Mouse (Mus musculus): ENCODE data around the gene Plrg1.

Plrg1 gene

GRCm38 (mm10) chr3:83055281-83056038, at the start of gene Plrg1:
TSS of gene Plrg1 (plus strand) at chr3:83055522.
- DNase-seq (ENCODE audit: low read depth, low spot score), result peak; percentile 92

- DNase-seq (ENCODE audit: low read depth, low spot score), result no peak
Observed at GRCm38 (mm10) chr3:83007557-83007956, 47.8 kb upstream of the Plrg1 start, which contains the start of gene Fgg. TSS of gene Fgg (plus strand) at chr3:83007724.

DNA sequence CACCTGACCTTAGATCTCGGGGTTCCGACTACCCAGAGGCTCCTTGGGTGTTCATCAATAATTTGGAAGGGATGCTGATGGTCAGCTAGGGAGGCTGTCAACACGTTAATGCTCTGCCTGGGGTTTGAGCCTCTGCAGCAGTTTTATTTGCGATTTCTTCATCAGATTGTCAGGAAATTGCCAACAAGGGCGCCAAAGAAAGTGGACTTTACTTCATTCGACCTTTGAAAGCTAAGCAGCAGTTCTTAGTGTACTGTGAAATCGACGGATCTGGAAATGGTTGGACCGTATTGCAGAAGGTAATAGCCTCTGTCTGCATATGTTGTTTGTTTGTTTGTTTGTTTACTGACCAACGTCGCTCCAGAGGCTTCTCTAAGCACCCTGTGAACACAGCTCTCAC, 45.0 kb upstream of the Plrg1 start:
- DNase-seq (ENCODE audit: low read depth, low spot score), result no peak

DNA sequence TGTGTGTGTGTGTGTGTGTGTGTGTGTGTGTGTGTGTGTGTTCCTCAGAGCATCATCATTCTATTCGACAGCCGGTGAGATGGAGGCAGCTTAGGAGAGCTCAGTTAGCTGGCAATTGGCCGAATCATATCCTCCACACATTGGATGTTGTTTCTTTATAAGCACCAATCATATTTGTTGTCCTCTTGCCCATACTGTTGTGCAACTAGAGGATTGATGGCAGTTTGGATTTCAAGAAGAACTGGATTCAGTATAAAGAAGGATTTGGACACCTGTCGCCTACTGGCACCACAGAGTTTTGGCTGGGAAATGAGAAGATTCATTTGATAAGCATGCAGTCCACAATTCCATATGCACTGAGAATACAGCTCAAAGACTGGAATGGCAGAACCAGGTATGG, 44.2 kb upstream of the Plrg1 start:
- no peak for DNase-seq (ENCODE audit: low read depth, low spot score)

DNA sequence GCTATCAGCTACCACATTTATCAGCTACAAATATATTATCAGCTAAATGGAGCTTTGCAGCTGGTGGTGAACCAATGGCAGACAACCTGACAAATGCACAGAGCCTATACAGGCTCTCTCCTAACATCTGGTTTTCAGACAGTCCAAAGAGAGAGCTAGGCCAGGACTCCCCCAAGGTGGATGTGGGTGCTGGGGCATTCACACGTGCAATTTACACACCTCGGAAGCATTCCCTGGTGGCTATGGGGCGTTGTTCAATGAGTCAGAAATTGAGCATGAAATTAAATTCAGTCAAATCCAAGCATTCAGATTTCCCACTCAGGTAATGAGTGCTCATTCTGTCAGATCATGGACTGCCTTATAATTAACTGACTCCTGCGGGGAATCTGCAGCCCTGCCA, 43.8 kb upstream of the Plrg1 start:
- no peak for DNase-seq (ENCODE audit: low read depth, low spot score)

GRCm38 (mm10) chr3:83012636-83013035, 42.7 kb upstream of the Plrg1 start:
- no peak for DNase-seq (ENCODE audit: low read depth, low spot score)

DNA sequence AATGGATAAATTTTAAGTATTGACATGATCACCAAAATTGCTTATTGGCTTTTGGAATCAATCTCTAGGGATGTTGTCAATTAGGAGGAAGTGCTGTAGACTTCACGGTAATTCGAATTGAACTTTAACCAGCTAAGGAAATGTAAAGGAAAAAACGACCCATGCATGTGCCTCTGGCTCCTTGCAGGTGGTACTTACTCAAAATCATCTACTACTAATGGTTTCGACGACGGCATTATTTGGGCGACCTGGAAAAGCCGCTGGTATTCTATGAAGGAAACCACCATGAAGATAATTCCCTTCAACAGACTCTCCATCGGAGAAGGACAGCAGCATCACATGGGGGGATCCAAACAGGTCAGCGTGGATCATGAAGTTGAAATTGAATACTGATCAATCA, 41.4 kb upstream of the Plrg1 start:
- DNase-seq (ENCODE audit: low read depth, low spot score), result no peak

- no peak for DNase-seq (ENCODE audit: low read depth, low spot score)
Observed at GRCm38 (mm10) chr3:83016236-83016635, 39.1 kb upstream of the Plrg1 start.

DNA sequence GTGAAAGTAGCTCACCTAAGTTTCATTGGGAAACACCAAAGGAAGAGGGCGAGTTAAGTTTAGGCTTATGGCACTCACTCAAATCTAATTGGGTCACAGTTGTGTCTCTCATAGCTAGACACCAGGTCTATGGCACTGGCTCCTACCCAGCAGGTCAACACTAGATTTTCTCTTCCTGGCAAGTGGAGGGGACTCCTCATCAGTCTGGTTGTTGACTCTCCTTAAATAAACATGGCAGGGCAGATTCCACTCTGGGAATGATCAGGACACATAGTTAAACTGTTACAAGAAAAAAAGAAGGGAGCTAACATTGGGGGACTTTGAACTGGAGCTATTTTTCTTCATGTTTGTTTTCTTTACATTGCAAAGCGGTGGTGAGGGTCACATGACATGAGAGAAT, 34.9 kb upstream of the Plrg1 start:
- no peak for DNase-seq (ENCODE audit: low read depth, low spot score)

GRCm38 (mm10) chr3:83021176-83021575, 34.1 kb upstream of the Plrg1 start:
- DNase-seq (ENCODE audit: low read depth, low spot score), result no peak

DNA sequence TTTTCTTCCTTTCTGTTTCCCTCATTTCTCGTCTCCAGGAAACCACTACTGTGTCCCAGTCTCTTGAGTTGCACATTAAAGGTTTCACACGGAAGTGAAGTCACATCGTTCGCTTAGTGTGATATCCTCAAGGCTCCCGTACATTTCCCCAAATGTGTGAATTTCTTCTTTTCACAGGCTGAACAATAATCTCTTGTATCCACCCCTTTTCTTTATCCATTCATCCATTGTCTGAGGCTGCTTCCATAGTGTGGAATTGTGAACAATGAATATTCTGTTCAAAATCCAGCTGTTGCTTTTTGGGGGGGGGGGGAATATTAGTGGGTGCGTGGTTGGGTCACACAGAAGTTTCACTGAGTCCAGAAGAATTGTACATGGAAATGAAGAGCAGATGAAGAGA, 30.3 kb upstream of the Plrg1 start:
- no peak for DNase-seq (ENCODE audit: low read depth, low spot score)

- DNase-seq (ENCODE audit: low read depth, low spot score), result no peak
Observed at GRCm38 (mm10) chr3:83025475-83026301, 29.6 kb upstream of the Plrg1 start, which contains the start of gene Fga. TSS of gene Fga (plus strand) at chr3:83026076.

DNA sequence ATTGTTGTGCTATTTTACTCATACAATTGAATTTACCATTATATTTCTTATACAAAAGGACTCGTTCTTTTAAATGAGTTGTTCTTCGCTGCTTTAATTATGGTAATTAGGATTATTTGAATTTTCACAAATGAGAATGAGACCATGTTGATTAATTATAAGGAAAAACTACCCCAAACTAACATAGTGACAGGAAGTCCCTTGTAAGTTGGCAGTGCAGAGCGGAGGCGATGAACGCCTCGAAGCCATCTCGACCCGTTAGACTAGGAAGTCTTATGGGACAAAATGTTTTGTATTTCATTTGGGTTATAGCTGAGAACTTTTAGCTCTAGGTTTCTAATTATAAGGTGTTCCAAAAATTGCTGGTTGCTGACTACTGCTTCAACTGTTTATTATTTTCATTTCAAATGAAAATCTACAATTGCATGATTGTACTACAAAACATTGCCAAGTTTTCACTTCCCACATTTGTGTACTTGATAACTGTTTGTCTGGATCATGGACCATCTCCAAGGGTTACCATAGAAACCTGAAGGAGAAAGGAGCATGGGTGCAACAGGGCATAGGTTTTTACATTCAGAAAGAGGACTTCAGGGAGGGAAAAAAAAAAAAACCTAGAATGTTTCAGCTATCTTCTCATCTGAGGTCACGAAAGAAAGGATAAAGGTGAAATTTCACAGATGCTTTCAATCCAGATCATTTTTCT, 27.6 kb upstream of the Plrg1 start:
- no peak for DNase-seq (ENCODE audit: low read depth, low spot score)

GRCm38 (mm10) chr3:83030331-83030730, 25.0 kb upstream of the Plrg1 start:
- no peak for DNase-seq (ENCODE audit: low read depth, low spot score)

DNA sequence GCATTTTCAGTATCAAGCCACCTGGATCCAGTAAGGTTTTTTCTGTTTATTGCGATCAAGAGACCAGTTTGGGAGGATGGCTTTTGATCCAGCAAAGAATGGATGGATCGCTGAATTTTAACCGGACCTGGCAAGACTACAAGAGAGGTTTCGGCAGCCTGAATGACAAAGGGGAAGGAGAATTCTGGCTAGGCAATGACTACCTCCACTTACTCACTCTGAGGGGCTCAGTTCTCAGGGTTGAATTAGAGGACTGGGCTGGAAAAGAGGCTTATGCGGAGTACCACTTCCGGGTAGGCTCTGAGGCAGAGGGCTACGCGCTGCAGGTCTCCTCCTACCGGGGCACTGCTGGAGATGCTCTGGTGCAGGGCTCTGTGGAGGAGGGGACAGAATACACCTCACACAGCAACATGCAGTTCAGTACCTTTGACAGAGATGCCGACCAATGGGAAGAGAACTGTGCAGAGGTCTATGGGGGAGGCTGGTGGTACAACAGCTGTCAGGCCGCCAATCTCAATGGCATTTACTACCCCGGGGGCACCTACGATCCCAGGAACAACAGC, 22.5 kb upstream of the Plrg1 start:
- no peak for DNase-seq (ENCODE audit: low read depth, low spot score)

DNA sequence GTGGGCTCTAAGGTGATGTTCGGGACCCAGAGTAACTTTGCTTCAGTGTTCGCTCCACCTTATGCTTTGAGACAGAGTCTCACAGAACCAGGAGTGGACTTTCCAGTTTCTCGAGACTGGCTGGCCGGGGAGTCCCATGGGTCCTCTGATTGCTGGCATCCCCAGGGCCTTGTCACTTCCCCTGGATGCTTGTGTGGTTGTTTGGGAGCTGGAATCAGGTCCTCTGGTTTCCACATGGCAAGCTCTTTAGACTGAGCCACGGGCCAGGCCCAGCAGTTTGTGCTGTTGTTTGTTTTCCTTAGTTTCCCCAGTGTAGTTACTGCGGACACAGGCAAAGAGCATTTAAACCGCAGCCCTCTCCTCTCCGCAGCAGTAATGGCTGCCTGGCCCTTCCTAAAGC, 21.5 kb upstream of the Plrg1 start:
- DNase-seq (ENCODE audit: low read depth, low spot score), result no peak

- no peak for DNase-seq (ENCODE audit: low read depth, low spot score)
Observed at GRCm38 (mm10) chr3:83038865-83039264, 16.5 kb upstream of the Plrg1 start.

DNA sequence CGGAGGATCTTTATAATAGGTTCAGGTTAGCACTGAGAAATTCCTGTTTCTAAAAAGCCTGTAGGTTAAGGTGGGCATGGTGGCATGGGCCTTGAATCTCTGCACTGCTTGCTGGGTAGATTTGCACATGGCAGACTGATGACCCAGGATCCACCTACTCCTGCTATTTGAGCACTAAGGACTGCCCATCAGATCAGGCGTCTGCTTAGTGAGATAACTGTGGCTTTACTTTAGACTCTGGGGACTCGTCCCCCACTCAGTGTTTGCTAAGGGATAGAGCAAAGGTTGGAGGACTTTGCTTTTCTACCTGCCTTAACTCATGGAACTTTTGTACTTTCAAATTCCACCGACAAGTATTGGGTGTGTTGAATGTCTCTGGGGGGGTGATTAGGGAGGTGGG, 15.7 kb upstream of the Plrg1 start:
- no peak for DNase-seq (ENCODE audit: low read depth, low spot score)

DNA sequence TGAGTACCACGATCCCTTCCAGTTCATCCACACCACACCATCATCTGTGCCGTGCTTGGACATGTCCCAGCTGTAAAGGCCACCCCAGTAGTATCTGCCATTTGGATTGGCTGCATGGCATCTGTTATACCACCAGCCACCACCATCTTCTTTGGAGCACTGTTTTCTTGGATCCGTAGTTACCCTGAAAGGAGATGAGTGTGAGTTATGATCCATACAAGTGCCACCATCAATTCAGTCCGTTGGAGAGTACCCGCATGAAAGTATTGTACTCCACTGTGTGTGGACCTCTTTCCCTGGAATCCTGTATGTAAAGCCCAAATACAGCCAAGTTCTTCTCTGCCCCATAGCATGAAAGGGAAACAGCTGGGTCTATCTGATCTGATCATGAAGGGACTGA, 12.9 kb upstream of the Plrg1 start:
- no peak for DNase-seq (ENCODE audit: low read depth, low spot score)

DNA sequence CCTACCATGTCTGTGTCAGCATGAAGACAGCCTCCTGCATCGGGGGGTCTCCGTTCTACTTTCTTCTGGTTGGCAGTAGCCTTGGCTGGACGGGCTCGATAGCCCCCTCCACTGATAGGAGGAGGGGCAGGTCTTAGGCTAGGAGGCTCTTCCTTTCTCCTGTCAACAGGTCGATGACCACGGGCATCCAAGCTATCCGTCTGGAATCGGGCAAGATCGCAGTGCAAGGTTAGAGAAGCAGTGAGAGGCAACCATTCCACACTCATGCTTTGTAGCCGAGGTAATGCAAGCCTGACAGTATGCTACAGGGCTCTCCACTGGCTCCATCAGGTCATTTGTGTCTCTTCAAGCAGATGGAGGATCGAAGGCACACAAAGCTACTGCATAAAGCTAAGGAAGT, 8.7 kb upstream of the Plrg1 start:
- DNase-seq (ENCODE audit: low read depth, low spot score), result no peak

DNA sequence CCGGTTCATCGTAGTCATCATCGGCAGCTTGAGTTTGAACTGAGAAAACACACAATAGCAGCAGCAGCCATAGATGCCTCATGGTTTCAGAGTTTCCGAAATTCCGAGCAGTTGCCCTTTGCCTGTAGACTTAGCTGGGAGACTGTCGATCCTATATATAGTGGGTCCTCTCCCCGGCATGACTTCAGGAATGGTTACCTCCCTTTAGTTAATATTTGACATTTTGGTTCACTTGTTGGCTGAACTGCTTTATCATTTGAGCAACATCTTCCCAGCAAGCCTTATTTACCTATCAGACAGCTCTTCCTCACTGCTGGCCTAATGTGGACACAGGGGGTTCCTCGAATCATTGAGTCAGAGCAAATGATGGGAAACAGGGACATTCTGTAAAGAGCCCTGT, 5.6 kb upstream of the Plrg1 start, which contains the start of gene Fgb:
Gene Fgb (minus strand): TSS at position 184 of the 400 bp plus-strand sequence.
- DNase-seq (ENCODE audit: low read depth, low spot score), result no peak

GRCm38 (mm10) chr3:83050661-83051060, 4.7 kb upstream of the Plrg1 start:
- DNase-seq (ENCODE audit: low read depth, low spot score), result no peak

All from retina, adult 2 months (tissue).